Mouse (Mus musculus) heart, embryonic 13.5 days (tissue): ENCODE data around the gene Fus. TPM values are rescaled to one million over a fixed set of nuclear protein-coding genes. Genes with fewer than 3 reads are reported as not detected.

Experiments
- ATAC-seq: fragments of 200-750 bp; cut with Nextera tagmentation; 2 replicates; pipeline ENCODE4 v1.8.0; 2017; ENCODE audit warnings: moderate TSS enrichment; ENCODE audit not compliant: insufficient number of reproducible peaks, low FRiP score, low TSS enrichment; ENCODE audit errors: extremely low read depth
- H3K27ac ChIP-seq: fragments of 300-500 bp; sonication (generic); replicated peaks from 2 replicates; pipeline ENCODE4 v1.5.1; 2015; ENCODE audit warnings: moderate library complexity, mild to moderate bottlenecking, inconsistent platforms
- H3K27me3 ChIP-seq: fragments of 300-500 bp; sonication (generic); replicated peaks from 2 replicates; pipeline ENCODE4 v1.6.1; 2015; ENCODE audit warnings: mild to moderate bottlenecking, inconsistent platforms
- H3K36me3 ChIP-seq: fragments of 300-500 bp; sonication (generic); 2 replicates; pipeline ENCODE4 v1.6.1; 2015; ENCODE audit warnings: mild to moderate bottlenecking, inconsistent platforms
- H3K4me1 ChIP-seq: fragments of 300-500 bp; sonication (generic); 2 replicates; pipeline ENCODE4 v1.6.1; 2015; ENCODE audit warnings: inconsistent platforms
- H3K4me2 ChIP-seq: fragments of 300-500 bp; sonication (generic); 2 replicates; pipeline ENCODE4 v1.6.1; 2015; ENCODE audit warnings: inconsistent platforms, mild to moderate bottlenecking, moderate library complexity
- H3K4me3 ChIP-seq: fragments of 300-500 bp; sonication (generic); 2 replicates; pipeline ENCODE4 v1.5.1; 2015; ENCODE audit warnings: moderate library complexity, mild to moderate bottlenecking, inconsistent platforms
- H3K9ac ChIP-seq: fragments of 300-500 bp; sonication (generic); 2 replicates; pipeline ENCODE4 v1.6.1; 2015; ENCODE audit warnings: inconsistent platforms, mild to moderate bottlenecking, moderate library complexity
- H3K9me3 ChIP-seq: fragments of 300-500 bp; sonication (generic); 2 replicates; pipeline ENCODE4 v1.6.1; 2016; ENCODE audit warnings: inconsistent platforms
- WGBS: fragments of 180-500 bp; shearing (Covaris S2); methylation state at CpG from one replicate; pipeline ENCODE4 v1.1.7; 2015; ENCODE audit warnings: mixed read lengths; 5-methylcytosine and 5-hydroxymethylcytosine counted together
- polyA plus RNA-seq: library from polyadenylated mRNA; unstranded; fragments of >200 nt; fragmentation: Nextera tagmentation; extraction: Ambion mirVana; gene quantifications from 2 replicates; pipeline ENCODE4 v1.2.1, GENCODE M21; 2015

Gene Fus
- polyA plus RNA-seq, 1 experiment from 2014 or later, result 310 TPM

GRCm38 (mm10) chr7:128032290-128032988, 65.2 kb downstream of the Fus start:
- H3K36me3 ChIP-seq, result no peaks in the 10 kb centered on the region
- 68% methylated on average over 5 of the region's 5 CpGs for WGBS
- H3K27me3 ChIP-seq, result no peaks in the 10 kb centered on the region
- H3K4me1 ChIP-seq, result peaks cover 3% of the 10 kb centered on the region; the same call in 1 of the 2 replicates
- no peak overlapping the region for H3K9ac ChIP-seq
- ATAC-seq, result no peak
- no peak overlapping the region for H3K4me3 ChIP-seq
- H3K9me3 ChIP-seq, result no peaks in the 10 kb centered on the region
- H3K27ac ChIP-seq, result no peak overlapping the region
- H3K4me2 ChIP-seq, result no peak overlapping the region

GRCm38 (mm10) chr7:128032989-128033293, 65.7 kb downstream of the Fus start:
- no peak for ATAC-seq
- Histone ChIP-seq H3K27ac (no peak overlapping the region), H3K4me1 (peaks cover 3% of the 10 kb centered on the region; the same call in 1 of the 2 replicates), H3K27me3 (no peaks in the 10 kb centered on the region), H3K9ac (no peak overlapping the region), H3K9me3 (no peaks in the 10 kb centered on the region), H3K36me3 (no peaks in the 10 kb centered on the region), H3K4me3 (no peak overlapping the region), H3K4me2 (no peak overlapping the region)
- WGBS, result 88% methylated on average over 3 of the region's 3 CpGs

GRCm38 (mm10) chr7:128033616-128034015, 66.4 kb downstream of the Fus start:
- Histone ChIP-seq H3K4me3 (no peak overlapping the region), H3K4me1 (peaks cover 3% of the 10 kb centered on the region; the same call in 1 of the 2 replicates), H3K9me3 (no peaks in the 10 kb centered on the region), H3K27ac (no peak overlapping the region), H3K9ac (no peak overlapping the region), H3K36me3 (no peaks in the 10 kb centered on the region), H3K4me2 (no peak overlapping the region), H3K27me3 (no peaks in the 10 kb centered on the region)
- WGBS, result 82% methylated on average over 4 of the region's 4 CpGs
- ATAC-seq, result no peak

Other genes starting within 250 kb of the Fus start
- 0.08 TPM in 1 of 2 replicates, not detected in the other for gene Ctf2, start 235.3 kb upstream of the Fus start, polyA plus RNA-seq
- 1.8 and 3.0 TPM in 2 replicates for gene Fbxl19, start 222.9 kb upstream of the Fus start, polyA plus RNA-seq
- 15.8 and 15.9 TPM in 2 replicates for gene Orai3, start 197.6 kb upstream of the Fus start, polyA plus RNA-seq
- gene Setd1a, start 190.8 kb upstream of the Fus start, polyA plus RNA-seq, result 12.6 and 17.0 TPM in 2 replicates
- not detected in 2 replicates for gene Gm49388, start 181.8 kb upstream of the Fus start, polyA plus RNA-seq
- gene Hsd3b7, start 166.9 kb upstream of the Fus start, polyA plus RNA-seq, result 19.5 and 21.6 TPM in 2 replicates
- gene Stx4a, start 143.2 kb upstream of the Fus start, polyA plus RNA-seq, result 39.2 and 48.9 TPM in 2 replicates
- 1.1 and 1.7 TPM in 2 replicates for gene Stx1b, start 142.9 kb upstream of the Fus start, polyA plus RNA-seq
- gene Zfp646, start 91.2 kb upstream of the Fus start, polyA plus RNA-seq, result 5.6 and 6.6 TPM in 2 replicates
- 9.7 and 10.4 TPM in 2 replicates for gene Zfp668, start 90.6 kb upstream of the Fus start, polyA plus RNA-seq
- gene Prss53, start 76.5 kb upstream of the Fus start, polyA plus RNA-seq, result 1.4 and 1.5 TPM in 2 replicates
- gene Gm21974, start 72.0 kb upstream of the Fus start, polyA plus RNA-seq, result not detected in 2 replicates
- 109 and 120 TPM in 2 replicates for gene Vkorc1, start 71.8 kb upstream of the Fus start, polyA plus RNA-seq
- 145 and 150 TPM in 2 replicates for gene Bckdk, start 63.4 kb upstream of the Fus start, polyA plus RNA-seq
- 25.1 and 27.0 TPM in 2 replicates for gene Kat8, start 54.9 kb upstream of the Fus start, polyA plus RNA-seq
- gene Prss8, start 37.4 kb upstream of the Fus start, polyA plus RNA-seq, result 1.6 and 1.8 TPM in 2 replicates
- gene Prss36, start 20.7 kb upstream of the Fus start, polyA plus RNA-seq, result 8.4 and 8.6 TPM in 2 replicates
- 39.1 and 42.6 TPM in 2 replicates for gene Pycard, start 26.4 kb downstream of the Fus start, polyA plus RNA-seq
- 0.76 and 1.0 TPM in 2 replicates for gene Trim72, start 36.5 kb downstream of the Fus start, polyA plus RNA-seq
- 0.31 and 0.51 TPM in 2 replicates for gene Itgam, start 95.2 kb downstream of the Fus start, polyA plus RNA-seq
- gene Gm49368, start 95.2 kb downstream of the Fus start, polyA plus RNA-seq, result not detected in 2 replicates
- 0.11 and 0.15 TPM in 2 replicates for gene Itgax, start 162.1 kb downstream of the Fus start, polyA plus RNA-seq
- 0.25 TPM in 1 of 2 replicates, not detected in the other for gene Itgad, start 186.9 kb downstream of the Fus start, polyA plus RNA-seq
- gene Cox6a2, start 238.9 kb downstream of the Fus start, polyA plus RNA-seq, result 617 and 701 TPM in 2 replicates